Mouse (Mus musculus): ENCODE results near the gene Gm12886. TPM values are rescaled to one million over a fixed set of nuclear protein-coding genes. Genes with fewer than 3 reads are reported as not detected.

Gm12886 gene
- not detected in 2 replicates for polyA plus RNA-seq (2014; fragmentation: Nextera tagmentation; extraction: Ambion mirVana)

DNA sequence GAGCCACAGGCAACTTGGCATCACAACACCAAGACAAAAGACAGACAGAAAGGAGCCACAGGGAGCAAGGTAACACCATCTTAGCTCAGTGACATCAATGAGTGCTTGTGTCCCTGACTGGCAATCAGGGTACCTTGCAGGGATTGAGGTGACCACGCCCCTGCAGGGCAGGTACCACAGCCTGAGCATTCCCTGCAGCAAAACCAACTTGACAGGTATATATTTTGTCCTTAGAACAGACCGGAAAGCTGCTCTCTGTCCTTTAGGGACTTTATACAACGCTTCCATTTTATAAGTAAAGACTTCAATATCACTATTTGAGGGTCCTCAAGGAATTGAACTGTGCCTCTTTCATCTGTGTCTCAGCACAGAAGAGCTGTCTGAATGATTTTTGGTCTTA lies at the start of gene Gm12886:
TSS of gene Gm12886 (minus strand) at position 101 of the 400 bp plus-strand sequence.
- no peak within 1 kb of the TSS for H3K4me2 ChIP-seq
- H3K27me3 ChIP-seq (ENCODE audit: control insufficient read depth, insufficient read depth, low read length) = no peaks in the 10 kb centered on the region
- H3K27ac ChIP-seq (ENCODE audit: low read depth, low read length) = no peak within 1 kb of the TSS
- H3K9me3 ChIP-seq (replicated peaks; ENCODE audit: control insufficient read depth, low read length) = peaks cover 21% of the 10 kb centered on the region
- 52% methylated on average over 3 of the region's 3 CpGs for WGBS (ENCODE audit: insufficient replicate concordance)
- no peak within 1 kb of the TSS for H3K9ac ChIP-seq (ENCODE audit: low read depth, low read length)
- H3K36me3 ChIP-seq (ENCODE audit: control insufficient read depth, insufficient read depth, low read length) = no peaks in the 10 kb centered on the region
- H3K4me1 ChIP-seq (ENCODE audit: control insufficient read depth, insufficient read depth, low read length) = no peaks in the 10 kb centered on the region
- no peak within 1 kb of the TSS for H3K4me3 ChIP-seq (ENCODE audit: low read depth, low read length)
- ATAC-seq (replicated peaks; ENCODE audit: insufficient number of reproducible peaks, low FRiP score, low TSS enrichment) = no peak

Other genes starting within 250 kb of the Gm12886 start
- gene Rlf, start 208.0 kb downstream of the Gm12886 start, polyA plus RNA-seq (2014; fragmentation: Nextera tagmentation; extraction: Ambion mirVana) = 15.3 and 19.1 TPM in 2 replicates
- not detected in 2 replicates for gene Gm12888, start 98.2 kb downstream of the Gm12886 start, polyA plus RNA-seq (2014; fragmentation: Nextera tagmentation; extraction: Ambion mirVana)
- gene Gm12887, start 199.0 kb upstream of the Gm12886 start, polyA plus RNA-seq (2014; fragmentation: Nextera tagmentation; extraction: Ambion mirVana) = not detected in 2 replicates